In genomic region chr14:34960227-34960626, GRCm38 (mm10) we compare ENCODE assay signal across 12 mouse cellular contexts.
A peak's percentile ranks its signal among the peaks of the same experiment; 100 is the strongest.
DNase-seq lines count a peak whose midpoint lies in the region; ATAC-seq and TF ChIP-seq lines count a peak whose summit lies in the region.
"Had no signal": no experiment of that assay in that cellular context is flagged by ENCODE, and none has a peak within 500 bp of the region (broad histone marks: within the 10 kb centered on the region; RNA-seq: fewer than 3 reads in every experiment).

No protein-coding gene starts in this region.

- intact Hi-C loops in gastrocnemius, adult 2 months (cut with DNase I) = no loop called here

- no peak for ATAC-seq in granulocyte monocyte progenitor cell, adult 5-6 weeks (replicated peaks; ENCODE audit: poor library complexity, severe bottlenecking)

- H3K4me3 ChIP-seq in gastrocnemius, adult 2 months = no peak overlapping the region

- peak; percentile 73 to 76 for DNase-seq in cerebellum, postnatal 10 days
- no peak for DNase-seq in cerebellum, adult 9-11 months
- DNase-seq in layer of hippocampus, adult 11-12 months (ENCODE audit: low spot score) = peak; percentile 52
- DNase-seq in layer of hippocampus, adult 9-10 months (ENCODE audit: low spot score) = no peak
- peak; percentile 47 to 49 for DNase-seq in layer of hippocampus, postnatal 10 days (ENCODE audit: low spot score in 2 of 2)
- peak; percentile 70 to 72 for DNase-seq in right cerebral cortex, postnatal 10 days (ENCODE audit: low spot score in 2 of 2)
- DNase-seq in gastrocnemius, adult 2 months = no peak
- DNase-seq: heart, adult 18-20 months; kidney, adult 9 months; liver had no signal

- no peak for TF ChIP-seq CTCF in gastrocnemius, adult 2 months (IDR thresholded peaks at IDR 0.05)

- H3K27ac ChIP-seq in gastrocnemius, adult 2 months = no peak overlapping the region
- H3K27ac ChIP-seq: macrophage had no signal

Comparison
In these comparisons a context has a peak if more than half of its experiments do, and no peak if none do; other contexts are left out.
1. DNase-seq: peak in cerebellum, postnatal 10 days (2 of 2), layer of hippocampus, adult 11-12 months (single experiment), layer of hippocampus, postnatal 10 days (2 of 2) and right cerebral cortex, postnatal 10 days (2 of 2); none in cerebellum, adult 9-11 months (single experiment), layer of hippocampus, adult 9-10 months (single experiment) and gastrocnemius, adult 2 months (single experiment).